Mouse (Mus musculus): Measurements from ENCODE around the gene Mrpl55.

GRCm38 (mm10) chr11:59164384-59164783 is 37.9 kb upstream of the Mrpl55 start:
- TF ChIP-seq CTCF (IDR thresholded peaks at IDR 0.05), result no peak
- no peak for TF ChIP-seq EP300 (IDR thresholded peaks at IDR 0.05)

Measured in lung, postnatal 0 days (tissue).